Mouse (Mus musculus) hematopoietic stem cell, adult 5-6 weeks (primary cell): ENCODE data around the gene Ighmbp2. TPM values are rescaled to one million over a fixed set of nuclear protein-coding genes. Genes with fewer than 3 reads are reported as not detected.

ENCODE experiments used
- ATAC-seq, 2 experiments: fragments of 125-278 bp in 1 of 2; replicated peaks in 1 of 2; 2 replicates each; pipeline ENCODE4 v1.8.0; 2016 to 2017; ENCODE audit warnings: inconsistent platforms in 2 of 2, mild to moderate bottlenecking in 2 of 2, moderate number of reproducible peaks in 2 of 2, low read depth in 1 of 2, moderate TSS enrichment in 1 of 2; ENCODE audit not compliant: low FRiP score in 2 of 2, poor library complexity in 2 of 2, severe bottlenecking in 2 of 2, insufficient read depth in 1 of 2, low TSS enrichment in 1 of 2
- total RNA-seq: library from RNA; stranded (forward); fragments of 172-1452, 232-1000 nt; gene quantifications from 2 replicates; pipeline ENCODE4 v1.2.3, GENCODE M21; 2017

The Ighmbp2 gene
- total RNA-seq, 1 experiment from 2014 or later: 6.3 TPM

GRCm38 (mm10) chr19:3295245-3295644, 12.4 kb upstream of the Ighmbp2 start:
- ATAC-seq: no peak

GRCm38 (mm10) chr19:3292993-3293392, 10.2 kb upstream of the Ighmbp2 start:
- ATAC-seq: no peak

DNA sequence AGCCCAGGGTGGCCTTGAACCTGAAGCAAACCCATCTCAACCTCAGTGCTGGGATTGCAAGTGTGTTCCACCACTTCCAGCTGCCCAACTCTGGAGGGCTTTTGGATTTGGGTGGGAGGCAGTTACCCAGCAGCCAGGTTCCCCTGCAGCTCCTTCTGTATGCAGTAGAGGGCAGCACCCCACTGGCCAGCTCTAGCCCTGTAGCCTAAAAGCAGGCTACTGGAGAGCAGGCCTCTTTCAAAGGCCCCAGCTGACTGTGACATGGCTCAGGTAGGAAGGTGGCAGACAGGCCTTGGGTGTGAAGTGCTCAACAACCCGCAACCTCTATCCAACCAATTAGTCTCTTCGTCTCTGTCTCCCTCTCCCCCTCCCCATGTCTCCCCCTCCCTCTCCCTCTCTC, 9.2 kb upstream of the Ighmbp2 start:
- peak; percentile 65 to 80; a peak in 3 of 4 replicates for ATAC-seq

- ATAC-seq: no peak
Observed at GRCm38 (mm10) chr19:3289006-3289405, 6.2 kb upstream of the Ighmbp2 start.

- ATAC-seq: no peak
Observed at GRCm38 (mm10) chr19:3281886-3282285, 931 bp downstream of the Ighmbp2 start.

DNA sequence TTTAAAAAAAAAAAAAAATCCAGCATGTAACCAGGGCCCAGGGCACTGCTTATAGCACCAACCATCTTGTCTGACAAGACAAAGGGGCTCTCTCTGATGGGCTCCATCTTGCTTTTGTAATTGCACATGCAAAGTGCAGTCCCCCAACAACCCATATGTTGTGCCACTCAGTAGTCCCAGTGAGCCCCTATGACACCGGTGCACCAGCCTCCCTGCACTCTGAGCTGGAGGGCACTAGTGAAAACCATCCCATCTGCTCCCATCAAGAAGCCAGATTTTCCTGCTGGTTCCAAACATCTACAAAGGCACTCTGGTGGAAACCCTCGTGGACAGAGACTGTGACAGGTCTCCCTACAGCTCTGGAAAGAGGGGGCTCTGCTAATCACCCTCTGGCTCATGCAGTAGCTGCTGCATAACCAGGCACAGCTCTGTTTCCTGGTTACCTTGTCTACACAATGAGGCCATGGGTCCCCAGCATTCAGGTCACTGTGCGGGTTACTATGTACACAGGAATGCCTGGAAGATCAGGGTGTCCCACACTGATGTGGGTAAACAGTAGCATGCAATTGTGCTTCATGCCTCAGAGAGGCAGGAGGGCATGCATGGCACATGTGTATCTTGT, 7.0 kb downstream of the Ighmbp2 start:
- ATAC-seq: no peak

DNA sequence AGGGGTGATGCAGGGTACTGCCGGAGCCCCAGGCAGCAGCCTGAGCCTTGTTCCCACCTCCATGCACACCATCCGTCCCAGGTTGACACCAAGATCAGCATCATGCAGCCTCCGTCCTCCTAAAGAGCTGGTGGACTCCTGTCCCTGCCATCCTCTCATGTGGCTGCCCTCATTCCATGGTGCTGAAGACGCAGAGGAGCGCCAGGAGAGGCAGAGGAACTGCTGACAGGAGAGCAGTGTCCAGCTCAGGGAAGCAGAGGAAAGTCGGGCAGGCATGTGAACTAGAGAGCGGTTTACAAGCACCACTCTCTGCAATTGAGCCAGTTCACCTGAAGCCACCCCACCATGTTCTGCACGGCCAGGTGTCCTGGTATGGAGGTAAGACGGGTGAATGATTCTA, 9.5 kb downstream of the Ighmbp2 start:
- ATAC-seq: no peak

DNA sequence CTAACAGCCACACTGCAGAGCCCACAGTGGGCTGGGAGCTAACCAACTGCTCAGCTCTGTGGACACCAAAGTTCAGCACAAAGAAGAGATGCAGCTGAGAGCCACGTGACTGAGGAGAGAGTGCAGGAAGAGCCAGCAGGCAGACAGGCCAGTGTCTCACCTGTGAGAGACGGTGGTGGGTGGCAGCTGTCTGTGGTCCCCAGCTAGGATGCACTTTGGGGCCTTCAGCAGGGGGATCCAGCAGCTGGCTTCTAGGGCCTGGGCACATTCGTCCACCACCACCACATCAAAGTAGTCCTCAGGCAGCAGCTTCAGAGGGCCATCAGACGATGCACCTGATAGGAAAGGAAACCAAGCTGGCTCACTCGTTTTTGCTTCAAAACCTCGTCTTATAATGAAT, 11.5 kb downstream of the Ighmbp2 start:
- no peak for ATAC-seq

GRCm38 (mm10) chr19:3269803-3270202, 13.0 kb downstream of the Ighmbp2 start:
- no peak for ATAC-seq

DNA sequence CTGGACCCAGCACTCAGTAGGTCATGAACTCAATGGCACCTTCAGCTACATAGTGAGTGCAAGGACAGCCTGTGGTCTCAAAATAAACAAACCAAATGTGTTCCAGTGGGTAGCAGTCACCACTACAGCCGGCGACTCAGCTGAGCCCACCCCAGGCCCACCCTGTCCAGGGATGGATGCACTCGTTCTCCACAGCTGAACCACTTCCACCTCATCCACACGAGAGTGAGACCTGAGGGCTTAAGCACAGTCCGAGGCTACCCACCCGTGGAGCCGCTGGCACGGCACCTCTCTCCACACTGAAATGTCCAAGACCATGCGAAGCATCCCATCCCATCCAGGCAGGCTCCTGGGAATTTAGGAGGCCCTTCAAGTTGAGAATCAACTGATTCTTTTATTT, 13.5 kb downstream of the Ighmbp2 start:
- ATAC-seq: no peak

- ATAC-seq: no peak
Observed at GRCm38 (mm10) chr19:3268218-3268980, 14.4 kb downstream of the Ighmbp2 start.

DNA sequence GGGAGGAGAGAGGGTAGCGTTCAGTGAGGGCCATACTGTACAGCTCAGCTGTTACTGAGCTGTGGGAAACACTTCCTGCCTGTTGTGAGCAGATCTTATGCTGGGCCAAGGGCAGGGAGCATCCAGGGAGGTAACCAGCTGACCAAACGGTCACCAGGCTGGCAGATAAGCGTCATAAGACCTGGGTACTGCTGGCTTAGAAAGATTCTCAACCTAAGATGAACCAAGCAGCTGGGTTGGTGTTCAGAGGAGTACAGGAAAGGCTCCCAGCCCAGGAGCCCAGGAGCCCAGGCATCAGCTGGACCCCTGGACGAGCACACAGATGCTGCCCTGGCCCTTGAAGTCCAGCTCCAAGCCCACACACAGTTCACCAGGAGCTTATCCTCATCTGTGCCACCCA, 15.5 kb downstream of the Ighmbp2 start:
- no peak for ATAC-seq

DNA sequence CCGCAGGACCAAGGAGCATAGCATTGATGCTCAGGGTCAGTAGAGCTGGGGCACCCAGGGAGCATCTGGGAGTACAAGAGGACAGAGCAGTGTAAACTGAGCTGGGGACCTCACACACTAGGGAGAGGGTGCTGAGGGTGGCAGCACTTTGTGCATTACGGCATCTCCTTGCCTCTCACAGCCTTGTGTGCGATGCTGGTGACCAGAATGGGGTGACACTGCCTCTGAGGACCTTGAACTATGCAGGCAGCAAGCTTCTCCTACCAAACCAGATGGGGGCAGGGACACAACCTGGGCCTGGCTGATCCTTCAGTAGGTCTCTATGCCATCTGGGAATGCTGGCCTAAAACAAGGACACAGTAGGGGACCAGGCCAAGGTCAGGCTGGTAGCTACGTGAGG, 16.1 kb downstream of the Ighmbp2 start:
- no peak for ATAC-seq

DNA sequence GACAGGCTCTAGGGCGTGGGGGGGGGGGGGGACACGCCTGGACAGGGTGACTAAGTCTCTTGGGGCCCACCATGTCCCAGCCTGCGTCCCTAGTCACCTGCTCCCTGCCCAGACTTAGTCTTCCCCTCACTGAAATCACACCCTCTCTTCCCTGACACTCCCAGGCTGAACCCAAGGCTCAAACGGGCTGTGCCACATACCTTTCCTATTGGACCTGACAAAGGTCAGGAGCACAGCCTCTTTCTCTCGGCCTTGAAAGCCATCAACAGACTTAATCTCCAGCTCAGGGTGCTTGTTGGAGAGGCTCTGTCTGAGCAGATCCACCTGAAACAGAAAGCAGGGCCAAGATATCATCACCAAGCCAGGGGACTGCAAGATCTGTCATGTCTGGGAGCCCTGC, 16.7 kb downstream of the Ighmbp2 start:
- no peak for ATAC-seq

DNA sequence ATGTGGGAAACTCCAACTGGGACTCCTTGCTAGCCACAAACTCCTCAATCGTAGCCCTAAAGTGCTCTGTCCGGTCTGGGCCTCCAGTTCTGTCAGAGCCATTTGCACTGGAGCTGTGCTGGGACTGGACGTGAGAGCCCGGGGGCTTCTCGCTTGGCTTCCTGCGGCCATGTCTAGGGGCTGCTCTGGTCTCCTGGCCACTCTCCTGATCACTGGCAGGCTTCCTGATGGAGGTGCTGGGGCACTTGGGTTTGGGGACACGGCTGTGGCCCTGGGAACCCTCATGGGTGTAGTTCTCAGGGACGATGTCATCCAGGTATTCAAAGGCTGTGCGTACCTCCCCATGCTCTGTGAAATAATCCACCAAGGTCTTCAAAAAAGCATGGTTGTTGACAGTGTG, 17.6 kb downstream of the Ighmbp2 start:
- ATAC-seq: no peak

DNA sequence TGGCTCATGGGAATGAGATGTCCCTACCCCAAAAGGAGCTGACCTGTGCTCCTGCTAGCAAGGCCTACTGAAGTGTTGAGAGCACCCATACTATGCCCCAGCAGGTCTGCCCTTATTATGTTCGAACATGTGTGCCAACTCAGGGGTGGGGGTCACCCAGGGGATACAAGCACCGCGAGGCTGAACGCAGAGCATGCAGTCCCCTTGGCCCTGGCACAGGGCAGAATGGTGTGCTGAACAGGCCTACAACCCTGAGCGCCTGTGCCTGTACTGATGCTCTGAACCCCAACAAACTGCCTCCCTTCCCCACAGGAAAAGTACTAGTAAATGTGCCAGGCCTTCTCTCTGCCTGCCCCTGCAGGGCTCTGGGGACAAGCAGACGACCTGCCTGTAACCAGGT, 18.5 kb downstream of the Ighmbp2 start:
- no peak for ATAC-seq

DNA sequence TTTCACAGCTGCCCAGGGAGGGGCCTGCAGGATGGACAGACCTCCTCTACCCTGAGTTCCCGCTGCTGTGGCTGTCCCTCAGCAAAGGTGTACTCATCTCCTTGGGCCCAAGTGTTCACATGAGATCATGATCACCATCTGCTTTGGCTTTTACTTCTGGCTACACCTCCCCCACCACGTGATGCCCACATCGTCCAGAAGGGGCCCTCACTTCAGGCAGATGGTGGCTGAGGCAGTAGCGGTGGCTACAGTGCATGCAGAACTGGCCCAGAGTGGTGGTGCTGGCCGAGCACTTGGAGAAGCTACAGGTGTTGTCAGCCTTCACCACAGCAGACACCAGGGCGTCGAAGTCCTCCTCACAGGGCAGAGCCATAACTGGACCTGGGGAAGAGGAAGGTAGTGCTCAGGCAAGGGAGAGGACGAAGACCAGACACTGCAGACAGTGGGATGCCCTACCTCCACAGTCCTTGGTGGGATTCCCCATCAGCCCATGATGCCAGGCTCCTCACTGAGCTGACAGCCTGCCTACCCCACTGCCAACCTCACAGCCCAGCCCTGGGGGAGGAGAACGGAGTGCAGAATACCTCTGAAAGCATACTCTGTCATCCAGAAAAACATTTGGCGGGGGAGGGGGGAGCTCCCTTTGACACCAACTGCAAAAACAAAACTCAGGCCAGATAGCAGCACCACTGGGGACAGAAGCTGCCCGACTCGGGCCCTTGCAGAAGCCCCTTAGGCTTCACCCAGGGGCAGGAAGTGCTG, 20.9 kb downstream of the Ighmbp2 start:
- no peak for ATAC-seq

DNA sequence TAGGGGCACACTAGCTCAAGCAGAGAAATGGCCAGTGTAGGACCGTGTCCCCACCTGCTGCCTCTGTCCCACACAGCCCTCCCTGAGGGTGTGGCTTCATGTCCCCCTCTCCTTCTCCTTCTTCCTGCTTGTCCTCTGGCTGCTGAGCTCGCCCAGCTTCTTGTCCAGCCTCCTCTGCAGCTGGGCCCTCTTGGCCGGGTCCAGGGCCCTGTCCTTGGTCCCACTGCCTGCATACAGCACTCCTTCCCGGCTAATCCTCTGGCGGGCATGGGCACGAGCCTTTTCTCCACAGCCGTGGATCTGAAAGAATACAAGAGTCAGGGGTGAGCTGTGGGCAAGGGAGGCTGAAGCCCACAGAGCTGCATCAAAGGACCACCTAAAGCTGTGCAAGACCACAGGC, 21.5 kb downstream of the Ighmbp2 start:
- ATAC-seq: no peak
